ENCODE assay signal across 7 mouse cellular contexts in the genomic region with DNA sequence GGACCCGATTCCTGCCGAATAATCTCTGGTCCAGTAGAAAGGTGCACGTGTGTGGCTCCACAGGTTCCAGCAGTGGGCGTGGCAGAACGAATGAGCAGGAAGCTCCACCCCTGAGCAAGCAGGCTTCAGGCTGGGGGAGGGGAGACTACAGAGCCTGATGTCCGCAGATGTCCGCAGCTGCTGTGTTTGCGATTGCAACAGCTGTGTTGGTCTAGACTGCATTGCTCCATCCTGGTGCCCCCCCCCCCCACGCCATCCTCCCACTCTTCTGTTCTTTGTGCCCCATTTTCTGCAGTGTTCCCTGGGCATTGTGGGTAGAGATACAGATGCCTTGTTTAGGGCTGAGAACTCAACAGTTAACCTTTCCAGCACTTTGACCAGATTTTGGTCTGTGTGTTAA.
DNase-seq lines count a peak whose midpoint lies in the region; ATAC-seq and TF ChIP-seq lines count a peak whose summit lies in the region.
"Not testable (repeated sequence)": the region's sequence is repeated elsewhere in the genome, so short reads cannot be mapped to it uniquely, and the experiment has no call there.

No protein-coding gene starts in this region.

- H3K27me3 ChIP-seq in embryonic facial prominence, embryonic 12.5 days; heart, adult 2 months (ENCODE audit: control insufficient read depth, insufficient read depth, low read length); liver, embryonic 12.5 days (replicated peaks); lung, embryonic 16.5 days (ENCODE audit: control insufficient read depth, insufficient read depth, low read depth, low read length); myocyte (ENCODE audit: control insufficient read depth, insufficient read depth, insufficient read length): not testable (repeated sequence)

- H3K79me2 ChIP-seq in heart, adult 2 months (replicated peaks; ENCODE audit: control insufficient read depth, insufficient read depth, low read length); myocyte (ENCODE audit: control insufficient read depth, insufficient read depth): not testable (repeated sequence)

- H3K9ac ChIP-seq in embryonic facial prominence, embryonic 12.5 days; heart, adult 2 months (ENCODE audit: low read depth, low read length); liver, embryonic 12.5 days; lung, embryonic 16.5 days (ENCODE audit: low read length): not testable (repeated sequence)

- H3K36me3 ChIP-seq in embryonic facial prominence, embryonic 12.5 days; heart, adult 2 months (ENCODE audit: control insufficient read depth, insufficient read depth, low read length); liver, embryonic 12.5 days; lung, embryonic 16.5 days (ENCODE audit: control insufficient read depth, insufficient read depth, low read length); myocyte (ENCODE audit: control insufficient read depth, insufficient read depth): not testable (repeated sequence)

- H3K9me3 ChIP-seq in embryonic facial prominence, embryonic 12.5 days; liver, embryonic 12.5 days (replicated peaks); lung, embryonic 16.5 days (ENCODE audit: control insufficient read depth, low read length): not testable (repeated sequence)

- peak; percentile 35 to 42 for DNase-seq in heart, adult 2 months
- DNase-seq in heart, postnatal 4 days = peak; percentile 40
- DNase-seq in kidney, postnatal 14 days = peak; percentile 37

- WGBS in embryonic facial prominence, embryonic 12.5 days = 28% methylated on average over 9 of the region's 9 CpGs
- WGBS in heart, adult 2 months = 35% methylated on average over 9 of the region's 9 CpGs
- WGBS in liver, embryonic 12.5 days (ENCODE audit: insufficient replicate concordance) = 18% methylated on average over 9 of the region's 9 CpGs
- WGBS in lung, embryonic 16.5 days = 8% methylated on average over 4 of the region's 9 CpGs

- not testable (repeated sequence) for H3K4me1 ChIP-seq in embryonic facial prominence, embryonic 12.5 days; heart, adult 2 months (ENCODE audit: control insufficient read depth, insufficient read depth, low read length); liver, embryonic 12.5 days; lung, embryonic 16.5 days (replicated peaks; ENCODE audit: control insufficient read depth, insufficient read depth, low read length)

- H3K4me2 ChIP-seq in embryonic facial prominence, embryonic 12.5 days (replicated peaks) = peak overlapping the region; percentile 17; the same call in 1 of the 2 replicates
- H3K4me2 ChIP-seq in liver, embryonic 12.5 days = 0 out of 2 replicates have a peak overlapping the region, but pooled peaks have one; percentile 22
- H3K4me2 ChIP-seq in lung, embryonic 16.5 days (ENCODE audit: low read depth, low read length); myocyte (ENCODE audit: low read depth): not testable (repeated sequence)

- not testable (repeated sequence) for ATAC-seq in embryonic facial prominence, embryonic 12.5 days (ENCODE audit: insufficient number of reproducible peaks, insufficient read depth, low FRiP score, low TSS enrichment)
- ATAC-seq in liver, embryonic 12.5 days = peak; percentile 37
- ATAC-seq in lung, embryonic 16.5 days (ENCODE audit: low read depth) = peak; percentile 77

- not testable (repeated sequence) for H3K27ac ChIP-seq in embryonic facial prominence, embryonic 12.5 days; heart, adult 2 months; liver, embryonic 12.5 days; lung, embryonic 16.5 days (ENCODE audit: low read length)

- intact Hi-C loops in heart, adult 2 months (cut with DNase I) = not testable (repeated sequence)

- not testable (repeated sequence) for TF ChIP-seq POLR2A in heart, adult 2 months (IDR thresholded peaks at IDR 0.05; ENCODE audit: insufficient read depth, low read depth, low read length); myocyte (IDR thresholded peaks at IDR 0.05; ENCODE audit: insufficient read length, low read depth)

- not testable (repeated sequence) for H3K4me3 ChIP-seq in embryonic facial prominence, embryonic 12.5 days; heart, adult 2 months; liver, embryonic 12.5 days; lung, embryonic 16.5 days (ENCODE audit: low read length); myocyte

- TF ChIP-seq CTCF in heart, adult 2 months (IDR thresholded peaks at IDR 0.05) = not testable (repeated sequence)

- TF ChIP-seq EP300 in heart, adult 2 months (IDR thresholded peaks at IDR 0.05; ENCODE audit: insufficient read depth, low read depth, low read length) = not testable (repeated sequence)

- H3ac ChIP-seq in myocyte (ENCODE audit: control insufficient read depth, insufficient read length) = not testable (repeated sequence)

TF ChIP-seq in myocyte, 11 proteins besides CTCF, POLR2A, EP300 and RAD21:
- TF ChIP-seq MYOG (IDR thresholded peaks at IDR 0.05; ENCODE audit: control insufficient read depth in 1 of 3, insufficient read depth in 1 of 3, insufficient read length in 2 of 3, low read depth in 2 of 3) (peak in 1 of 3 experiments; percentile 11), TCF3 (IDR thresholded peaks at IDR 0.05; ENCODE audit: insufficient read length, low read depth) (peak; percentile 54), MYOD1 (IDR thresholded peaks at IDR 0.05; ENCODE audit: control insufficient read depth in 1 of 3, insufficient read length in 2 of 3, low read depth in 2 of 3) (peak in 1 of 3 experiments; percentile 10)
